Mouse (Mus musculus) thymus, adult 18-20 months (tissue): Measurements from ENCODE around the gene Serpina3g.
"Not testable (repeated sequence)": the region's sequence is repeated elsewhere in the genome, so short reads cannot be mapped to it uniquely, and the experiment has no call there.

ENCODE experiments used
- DNase-seq, 2 experiments: peaks; one replicate each; pipeline ENCODE4 v3.0.0; 2022; ENCODE audit warnings: mixed read lengths in 2 of 2

Serpina3g gene

GRCm38 (mm10) chr12:104235915-104236314 lies at the start of gene Serpina3g:
TSS of gene Serpina3g (plus strand) at chr12:104236245.
- no peak for DNase-seq

DNA sequence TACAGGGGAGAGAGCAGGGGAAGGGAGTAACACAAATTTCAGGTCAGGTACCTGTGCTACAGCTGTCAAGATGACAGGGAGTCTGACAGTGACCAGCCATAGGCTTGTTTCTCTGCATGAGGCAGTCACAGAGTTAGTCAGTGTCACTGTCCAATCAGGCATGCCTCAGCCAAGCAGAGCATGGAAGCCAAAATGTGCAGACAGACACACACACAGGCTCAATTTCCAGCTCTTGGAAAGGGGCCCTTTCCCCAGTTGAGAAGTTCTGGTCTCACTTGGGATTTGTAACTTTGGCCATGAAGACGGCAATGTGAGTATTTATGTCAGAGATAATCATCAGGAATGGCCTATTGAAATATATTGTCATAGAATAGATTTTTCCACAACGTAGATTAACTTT lies 46.8 kb upstream of the Serpina3g start:
- no peak for DNase-seq

DNA sequence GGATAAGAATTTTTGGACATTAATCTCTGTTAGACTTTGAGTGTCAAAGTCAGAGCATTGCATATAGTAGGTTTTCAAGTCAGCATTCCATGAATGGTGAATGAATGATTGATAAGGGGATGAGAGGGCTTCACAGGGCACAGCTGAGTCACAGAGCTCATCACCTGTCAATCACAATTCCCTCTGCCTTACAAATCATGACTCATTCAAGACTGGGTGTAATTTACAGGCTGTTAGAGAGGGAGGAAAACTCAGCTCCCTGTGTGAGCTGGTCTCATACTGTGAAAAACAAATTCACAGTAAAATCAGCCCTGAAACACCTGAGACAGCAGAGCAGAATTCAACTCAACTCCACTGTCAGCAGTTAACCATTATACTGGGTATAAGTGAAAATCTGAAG lies 45.2 kb upstream of the Serpina3g start:
- no peak for DNase-seq

GRCm38 (mm10) chr12:104209149-104209548 lies 26.9 kb upstream of the Serpina3g start:
- no peak for DNase-seq

- DNase-seq: no peak
These were observed 26.2 kb upstream of the Serpina3g start for GRCm38 (mm10) chr12:104209802-104210201.

- DNase-seq: no peak
These were observed 22.2 kb upstream of the Serpina3g start for GRCm38 (mm10) chr12:104213689-104214444.

GRCm38 (mm10) chr12:104214445-104214753 lies 21.6 kb upstream of the Serpina3g start, which contains the start of gene Serpina3f:
TSS of gene Serpina3f (plus strand) at chr12:104214544.
- no peak for DNase-seq

- no peak for DNase-seq
These were observed 20.8 kb upstream of the Serpina3g start for GRCm38 (mm10) chr12:104215249-104215648.

GRCm38 (mm10) chr12:104221616-104222015 lies 14.4 kb upstream of the Serpina3g start:
- DNase-seq: no peak

- DNase-seq: no peak
These were observed 12.4 kb upstream of the Serpina3g start for GRCm38 (mm10) chr12:104223690-104224089.

DNA sequence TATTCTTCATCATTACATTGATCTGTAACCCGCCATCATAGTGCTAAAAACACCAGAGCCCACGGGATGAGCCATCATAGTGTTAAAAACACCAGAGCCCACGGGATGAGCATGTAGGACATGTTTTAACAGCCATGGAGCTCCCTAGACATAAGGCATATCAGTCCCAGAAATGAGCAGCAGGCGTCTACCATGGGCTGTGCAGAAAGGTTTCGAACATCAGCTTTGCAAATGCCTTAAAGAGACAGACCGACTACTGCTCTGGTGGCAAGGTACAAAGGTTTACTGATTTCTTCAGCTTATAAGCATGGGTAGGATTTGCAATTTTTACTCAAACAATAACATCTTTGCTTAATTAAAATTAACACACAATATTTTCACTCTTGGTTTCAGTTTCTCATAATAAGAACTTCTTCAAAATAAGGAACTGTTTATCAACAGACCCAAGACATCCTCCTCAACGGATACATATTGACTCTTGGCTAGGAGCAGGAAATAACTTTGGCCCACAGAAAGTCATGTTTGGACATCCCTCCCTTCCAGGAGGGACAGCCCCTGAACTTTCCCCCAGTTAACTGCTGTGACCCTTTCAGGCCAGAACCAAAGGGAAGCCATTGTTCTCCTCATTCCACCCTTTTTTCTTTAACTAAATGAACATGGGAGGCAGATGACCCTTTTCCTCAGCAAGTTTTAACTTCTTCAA lies 11.3 kb upstream of the Serpina3g start:
- DNase-seq: no peak

DNA sequence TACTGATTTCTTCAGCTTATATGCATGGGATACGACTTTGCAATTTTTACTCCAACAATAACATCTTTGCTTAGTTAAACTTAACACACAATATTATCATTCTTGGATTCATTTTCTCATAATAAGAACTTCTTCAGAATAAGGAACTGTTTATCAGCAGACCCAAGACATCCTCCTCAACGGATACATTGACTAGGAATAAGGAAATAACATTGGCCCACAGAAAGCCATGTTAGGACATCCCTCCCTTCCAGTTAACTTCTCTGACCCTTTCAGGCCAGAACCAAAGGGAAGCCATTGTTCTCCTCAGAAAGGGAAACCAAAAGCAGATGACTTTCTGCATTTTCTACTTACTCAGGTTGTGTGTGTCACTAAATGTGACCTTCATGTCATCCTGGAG lies 5.3 kb upstream of the Serpina3g start:
- DNase-seq: no peak

GRCm38 (mm10) chr12:104238048-104238447 lies 2.0 kb downstream of the Serpina3g start:
- not testable (repeated sequence) for DNase-seq

GRCm38 (mm10) chr12:104243307-104243706 lies 7.3 kb downstream of the Serpina3g start:
- no peak for DNase-seq

DNA sequence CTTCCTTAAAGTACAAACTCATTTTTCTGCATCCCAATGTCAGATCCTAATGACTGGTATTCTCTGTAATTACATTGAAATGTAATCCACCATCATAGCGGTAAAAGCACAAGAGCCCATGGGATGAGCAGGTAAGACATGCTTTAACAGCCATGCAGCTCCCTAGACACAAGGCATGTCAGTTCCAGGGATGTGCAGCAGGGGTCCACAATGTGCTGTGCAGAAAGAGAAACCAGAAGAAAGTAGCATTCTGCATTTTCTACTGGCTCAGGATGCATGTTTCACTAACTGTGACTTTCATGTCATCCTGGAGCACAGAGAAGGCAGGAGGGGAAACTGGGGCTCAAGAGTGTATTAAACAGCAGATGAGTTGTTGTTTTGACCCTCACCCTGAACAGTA lies 9.0 kb downstream of the Serpina3g start:
- DNase-seq: no peak

DNA sequence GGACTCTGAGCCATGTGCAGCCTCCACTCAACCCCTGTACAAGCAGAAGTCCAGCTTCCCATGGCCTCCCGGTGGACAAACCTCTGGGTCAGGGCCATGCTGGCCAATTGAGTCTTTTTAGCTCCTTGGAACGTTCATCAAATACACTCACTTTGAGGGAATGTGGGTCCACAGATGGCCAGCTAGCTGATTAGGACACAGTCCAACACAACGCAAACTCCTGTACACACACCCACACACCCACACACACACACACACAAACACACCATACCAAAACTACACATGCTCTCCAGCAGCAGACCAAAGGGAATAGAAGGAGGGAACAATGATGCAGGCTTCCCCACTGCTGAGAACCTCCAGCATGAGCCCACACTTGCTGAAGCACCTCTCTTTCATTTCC lies 9.6 kb downstream of the Serpina3g start:
- no peak for DNase-seq

- DNase-seq: no peak
These were observed 11.5 kb downstream of the Serpina3g start for GRCm38 (mm10) chr12:104247553-104248002.

GRCm38 (mm10) chr12:104248231-104248630 lies 12.2 kb downstream of the Serpina3g start:
- no peak for DNase-seq

DNA sequence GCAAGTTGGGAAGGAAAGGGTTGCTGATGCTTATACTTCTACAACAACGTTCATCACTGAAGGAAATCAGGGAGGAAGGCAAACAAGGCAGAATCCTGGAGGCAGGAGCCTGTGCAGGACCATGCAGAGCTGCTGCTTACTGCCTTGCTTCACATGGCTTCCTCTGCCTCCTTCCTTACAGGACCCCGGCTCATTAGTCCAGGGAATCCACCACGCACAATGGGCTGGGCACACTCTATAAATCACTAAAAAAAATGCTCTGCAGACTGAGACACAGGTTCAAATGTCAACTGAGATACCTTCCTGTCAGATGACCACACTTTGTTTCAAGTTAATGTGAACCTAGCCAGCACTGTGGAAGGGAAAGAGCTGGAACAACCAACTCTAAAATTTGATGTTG lies 25.0 kb downstream of the Serpina3g start:
- DNase-seq: no peak

DNA sequence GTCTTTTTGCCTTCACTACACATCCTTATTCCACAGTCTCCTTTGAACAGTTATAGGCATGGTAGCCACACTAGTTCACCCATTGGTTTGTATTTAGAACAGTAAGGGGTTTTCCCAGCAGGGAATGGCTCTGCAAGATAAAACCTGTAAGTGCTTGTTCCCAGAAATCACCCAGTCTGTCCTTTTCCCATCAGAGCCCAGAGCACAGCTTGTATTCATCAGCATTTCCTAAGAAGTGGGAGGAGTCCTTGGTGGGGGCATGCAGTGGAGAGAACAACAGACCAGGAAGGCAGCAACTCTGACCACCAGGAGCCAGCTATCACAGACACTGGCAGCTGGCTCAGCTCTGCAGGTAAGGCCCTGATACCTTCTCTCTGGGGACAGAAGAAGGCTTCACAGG lies 26.8 kb downstream of the Serpina3g start, which contains the start of gene Serpina3i:
Gene Serpina3i (plus strand): TSS at position 260 of the 400 bp plus-strand sequence.
- DNase-seq: no peak

DNA sequence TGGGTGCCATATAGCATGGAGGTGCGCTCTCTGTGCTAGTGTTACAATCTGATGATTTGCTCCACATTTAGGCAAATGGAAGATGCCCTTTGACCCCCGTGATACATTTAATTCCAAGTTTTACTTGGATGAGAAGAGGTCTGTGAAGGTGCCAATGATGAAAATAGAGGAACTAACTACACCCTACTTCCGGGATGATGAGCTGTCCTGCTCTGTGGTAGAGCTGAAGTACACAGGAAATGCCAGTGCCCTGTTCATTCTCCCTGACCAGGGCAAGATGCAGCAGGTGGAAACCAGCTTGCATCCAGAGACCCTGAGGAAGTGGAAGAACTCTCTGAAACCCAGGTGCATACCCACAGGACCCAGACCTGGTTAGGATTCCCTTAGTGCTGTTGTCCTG lies 30.3 kb downstream of the Serpina3g start:
- no peak for DNase-seq

DNA sequence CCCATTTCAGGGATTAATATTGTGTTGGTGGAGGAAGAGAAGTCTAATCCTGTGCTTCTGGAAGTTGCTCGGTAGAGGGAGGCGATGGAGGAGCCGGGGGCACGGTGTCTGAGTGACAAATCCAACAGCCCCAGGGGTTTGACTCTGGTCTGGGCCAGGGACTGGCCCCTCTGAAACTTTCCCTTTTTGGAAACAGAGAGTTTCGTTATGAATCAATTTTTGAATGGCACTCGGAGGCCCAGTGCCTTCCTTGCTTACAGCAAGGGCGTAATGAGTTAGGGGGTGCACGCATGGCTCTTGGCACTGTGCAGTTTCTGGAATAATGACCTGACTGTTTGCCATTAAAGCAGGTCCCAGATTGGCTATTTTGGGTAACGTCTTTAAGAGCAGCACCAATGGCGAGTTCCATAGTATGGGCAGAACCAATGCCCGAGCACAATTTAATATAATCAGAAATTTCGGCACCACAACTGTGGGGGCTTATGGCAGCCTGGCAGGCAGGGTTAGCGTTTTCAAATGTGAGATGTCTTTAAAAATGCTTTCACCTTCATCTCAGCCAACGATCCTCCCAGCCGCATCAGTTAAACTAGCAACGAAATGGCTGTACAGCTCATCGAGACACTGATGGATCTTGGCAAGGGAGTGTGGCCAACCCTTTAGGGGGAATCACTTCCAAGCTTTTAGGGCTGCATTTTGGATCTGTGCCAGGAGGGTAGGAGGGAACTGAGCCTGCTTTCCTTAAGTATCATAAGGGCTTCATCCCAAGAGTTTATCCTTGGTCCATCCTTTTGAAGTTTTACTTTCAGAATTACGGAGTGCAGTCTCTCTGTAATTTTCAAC lies 42.4 kb downstream of the Serpina3g start:
- DNase-seq: no peak

GRCm38 (mm10) chr12:104279056-104279435 lies 43.0 kb downstream of the Serpina3g start:
- DNase-seq: no peak
